Mouse (Mus musculus): ENCODE results near the gene Sgpp2. TPM values are rescaled to one million over a fixed set of nuclear protein-coding genes. Genes with fewer than 3 reads are reported as not detected.

Sgpp2 gene
- polyA plus RNA-seq, 1 experiment from 2014 or later = 0.56 TPM

DNA sequence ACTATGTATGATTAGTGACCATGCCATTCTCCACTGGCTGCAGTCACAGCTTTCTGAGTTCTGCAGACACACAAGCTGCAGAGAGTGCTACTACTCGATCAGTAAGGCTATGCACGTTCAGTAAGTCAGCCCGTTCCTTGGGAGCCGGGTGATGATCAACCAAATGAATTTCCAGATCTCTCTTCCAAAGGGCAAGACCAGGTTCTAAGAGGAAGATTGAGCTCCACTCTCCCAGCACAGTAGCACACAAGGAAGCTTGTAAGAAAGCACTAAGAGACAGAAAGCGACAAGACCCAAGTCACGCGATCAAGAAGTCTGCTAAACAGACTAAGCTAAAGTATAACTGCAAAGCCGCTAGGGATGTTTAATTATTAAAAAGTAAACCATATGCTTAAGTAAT, 130.6 kb downstream of the Sgpp2 start:
- Histone ChIP-seq H3K4me1 (replicated peaks; ENCODE audit: control insufficient read depth, insufficient read depth, low read length) (no peaks in the 10 kb centered on the region), H3K9ac (ENCODE audit: low read depth, low read length) (no peak overlapping the region), H3K4me3 (ENCODE audit: low read depth, low read length) (no peak overlapping the region), H3K9me3 (ENCODE audit: control insufficient read depth, low read length) (no peaks in the 10 kb centered on the region), H3K36me3 (ENCODE audit: control insufficient read depth, insufficient read depth, low read length) (peaks cover 24% of the 10 kb centered on the region), H3K27ac (ENCODE audit: low read depth, low read length) (no peak overlapping the region), H3K27me3 (replicated peaks; ENCODE audit: control insufficient read depth, insufficient read depth, low read length) (no peaks in the 10 kb centered on the region), H3K4me2 (no peak overlapping the region)
- no peak for DNase-seq (ENCODE audit: low spot score)
- ATAC-seq (replicated peaks; ENCODE audit: low FRiP score) = no peak
- WGBS = 94% methylated on average over 8 of the region's 8 CpGs

DNA sequence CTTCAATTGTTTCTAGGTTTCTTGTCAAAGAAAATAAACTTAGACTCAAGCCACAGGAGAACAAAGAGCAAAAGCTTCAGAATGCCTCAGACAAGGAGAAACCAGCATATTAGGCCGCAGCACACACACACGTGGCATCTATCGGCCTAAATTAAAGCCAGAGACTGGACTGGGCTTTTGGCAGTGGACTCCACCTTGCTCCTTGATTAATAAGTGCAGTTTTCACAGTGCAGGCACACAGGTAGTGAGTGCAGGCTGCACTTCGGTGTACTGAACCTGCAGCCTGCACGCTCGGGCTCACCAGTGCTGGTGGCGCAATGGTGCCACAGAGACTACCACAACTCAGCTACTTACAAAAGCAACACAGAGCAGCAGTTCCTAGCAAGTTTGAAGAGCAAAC, 132.9 kb downstream of the Sgpp2 start:
- no peak overlapping the region for H3K27ac ChIP-seq (ENCODE audit: low read depth, low read length)
- H3K4me3 ChIP-seq (ENCODE audit: low read depth, low read length) = no peak overlapping the region
- WGBS = 93% methylated on average over 7 of the region's 7 CpGs
- H3K36me3 ChIP-seq (ENCODE audit: control insufficient read depth, insufficient read depth, low read length) = peaks cover 26% of the 10 kb centered on the region
- H3K4me1 ChIP-seq (replicated peaks; ENCODE audit: control insufficient read depth, insufficient read depth, low read length) = no peaks in the 10 kb centered on the region
- no peak overlapping the region for H3K4me2 ChIP-seq
- H3K9ac ChIP-seq (ENCODE audit: low read depth, low read length) = no peak overlapping the region
- DNase-seq (ENCODE audit: low spot score) (no peak), ATAC-seq (replicated peaks; ENCODE audit: low FRiP score) (no peak)
- no peaks in the 10 kb centered on the region for H3K27me3 ChIP-seq (replicated peaks; ENCODE audit: control insufficient read depth, insufficient read depth, low read length)
- H3K9me3 ChIP-seq (ENCODE audit: control insufficient read depth, low read length) = no peaks in the 10 kb centered on the region

DNA sequence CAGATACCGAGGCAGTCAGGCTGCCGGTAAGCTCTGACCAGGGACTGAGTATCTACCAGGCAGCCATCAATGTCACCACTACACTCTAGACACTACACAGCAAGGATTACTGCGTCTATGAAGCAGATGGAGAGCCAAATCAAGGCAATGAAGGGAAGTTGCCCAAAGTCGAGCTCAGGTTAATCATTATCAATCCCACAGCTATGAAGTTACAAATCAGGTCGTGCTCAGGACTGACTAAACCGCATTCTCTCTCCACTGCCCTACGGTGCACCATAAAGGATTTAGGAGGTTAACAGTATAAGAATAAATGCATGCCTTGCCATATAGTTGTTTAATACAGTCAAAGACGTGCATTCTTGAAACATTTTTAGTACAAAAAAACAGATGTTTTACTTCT, 136.1 kb downstream of the Sgpp2 start:
- DNase-seq (ENCODE audit: low spot score) (no peak), ATAC-seq (replicated peaks; ENCODE audit: low FRiP score) (no peak)
- Histone ChIP-seq H3K9me3 (ENCODE audit: control insufficient read depth, low read length) (no peaks in the 10 kb centered on the region), H3K36me3 (ENCODE audit: control insufficient read depth, insufficient read depth, low read length) (peaks cover 42% of the 10 kb centered on the region), H3K4me3 (ENCODE audit: low read depth, low read length) (no peak overlapping the region), H3K4me1 (replicated peaks; ENCODE audit: control insufficient read depth, insufficient read depth, low read length) (no peaks in the 10 kb centered on the region), H3K27me3 (replicated peaks; ENCODE audit: control insufficient read depth, insufficient read depth, low read length) (no peaks in the 10 kb centered on the region), H3K27ac (ENCODE audit: low read depth, low read length) (no peak overlapping the region), H3K9ac (ENCODE audit: low read depth, low read length) (no peak overlapping the region), H3K4me2 (no peak overlapping the region)
- WGBS = 81% methylated on average over 8 of the region's 8 CpGs

GRCm38 (mm10) chr1:78446742-78447141, 136.6 kb downstream of the Sgpp2 start:
- H3K36me3 ChIP-seq (ENCODE audit: control insufficient read depth, insufficient read depth, low read length) = peaks cover 46% of the 10 kb centered on the region
- WGBS = 96% methylated on average over 6 of the region's 6 CpGs
- DNase-seq (ENCODE audit: low spot score) (no peak), ATAC-seq (replicated peaks; ENCODE audit: low FRiP score) (no peak)
- H3K4me1 ChIP-seq (replicated peaks; ENCODE audit: control insufficient read depth, insufficient read depth, low read length) = no peaks in the 10 kb centered on the region
- H3K4me2 ChIP-seq = no peak overlapping the region
- H3K9ac ChIP-seq (ENCODE audit: low read depth, low read length) = no peak overlapping the region
- no peak overlapping the region for H3K27ac ChIP-seq (ENCODE audit: low read depth, low read length)
- H3K27me3 ChIP-seq (replicated peaks; ENCODE audit: control insufficient read depth, insufficient read depth, low read length) = no peaks in the 10 kb centered on the region
- no peaks in the 10 kb centered on the region for H3K9me3 ChIP-seq (ENCODE audit: control insufficient read depth, low read length)
- no peak overlapping the region for H3K4me3 ChIP-seq (ENCODE audit: low read depth, low read length)

GRCm38 (mm10) chr1:78448091-78448490, 137.9 kb downstream of the Sgpp2 start:
- Histone ChIP-seq H3K27ac (ENCODE audit: low read depth, low read length) (no peak overlapping the region), H3K36me3 (ENCODE audit: control insufficient read depth, insufficient read depth, low read length) (peaks cover 49% of the 10 kb centered on the region), H3K27me3 (replicated peaks; ENCODE audit: control insufficient read depth, insufficient read depth, low read length) (no peaks in the 10 kb centered on the region), H3K9me3 (ENCODE audit: control insufficient read depth, low read length) (no peaks in the 10 kb centered on the region), H3K4me2 (no peak overlapping the region), H3K4me3 (ENCODE audit: low read depth, low read length) (no peak overlapping the region), H3K4me1 (replicated peaks; ENCODE audit: control insufficient read depth, insufficient read depth, low read length) (no peaks in the 10 kb centered on the region), H3K9ac (ENCODE audit: low read depth, low read length) (no peak overlapping the region)
- WGBS = 89% methylated on average over 1 of the region's 1 CpGs
- ATAC-seq (replicated peaks; ENCODE audit: low FRiP score) (no peak), DNase-seq (ENCODE audit: low spot score) (no peak)

DNA sequence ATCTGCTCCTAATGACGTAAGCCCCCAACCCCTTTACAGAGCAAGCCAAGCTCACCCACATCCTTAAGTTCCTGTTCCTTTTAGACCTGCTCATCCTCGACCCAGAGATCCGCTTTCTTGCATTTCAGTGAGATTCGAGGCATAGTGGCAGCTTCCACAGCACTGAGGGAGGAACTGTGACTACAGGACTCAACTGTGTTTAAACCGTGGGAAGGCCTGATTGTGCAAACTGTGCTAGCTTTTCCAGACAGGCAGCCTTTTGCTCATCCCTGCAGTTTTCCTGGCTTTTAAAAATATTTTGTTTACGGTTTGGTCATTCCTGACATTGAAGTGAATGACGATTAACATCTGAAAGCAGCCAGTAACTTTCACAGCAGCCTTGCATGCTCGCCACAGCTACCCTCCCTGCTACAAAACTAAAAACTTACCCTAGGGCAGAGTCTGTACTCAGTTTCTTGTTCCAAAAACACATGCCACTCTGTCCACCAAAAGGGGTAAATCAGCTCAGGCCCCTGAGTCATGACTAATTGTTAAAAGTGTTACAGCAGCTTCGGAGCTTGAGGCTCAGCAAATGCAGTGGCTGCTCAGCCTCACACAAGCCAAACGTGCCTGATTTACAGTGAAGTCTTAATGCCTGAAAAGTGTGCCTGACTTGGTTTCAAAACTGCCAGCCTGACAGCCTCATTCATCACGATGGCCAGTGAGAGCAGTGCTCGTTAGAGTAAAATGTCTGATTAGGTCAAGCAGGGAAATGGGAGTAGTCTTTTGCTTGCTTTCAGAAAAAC, 141.1 kb downstream of the Sgpp2 start:
- no peak overlapping the region for H3K9ac ChIP-seq (ENCODE audit: low read depth, low read length)
- H3K4me2 ChIP-seq = no peak overlapping the region
- peaks cover 46% of the 10 kb centered on the region for H3K36me3 ChIP-seq (ENCODE audit: control insufficient read depth, insufficient read depth, low read length)
- no peak overlapping the region for H3K27ac ChIP-seq (ENCODE audit: low read depth, low read length)
- WGBS = 86% methylated on average over 12 of the region's 12 CpGs
- H3K4me3 ChIP-seq (ENCODE audit: low read depth, low read length) = no peak overlapping the region
- H3K4me1 ChIP-seq (replicated peaks; ENCODE audit: control insufficient read depth, insufficient read depth, low read length) = no peaks in the 10 kb centered on the region
- no peaks in the 10 kb centered on the region for H3K27me3 ChIP-seq (replicated peaks; ENCODE audit: control insufficient read depth, insufficient read depth, low read length)
- DNase-seq (ENCODE audit: low spot score) (no peak), ATAC-seq (replicated peaks; ENCODE audit: low FRiP score) (no peak)
- no peaks in the 10 kb centered on the region for H3K9me3 ChIP-seq (ENCODE audit: control insufficient read depth, low read length)

DNA sequence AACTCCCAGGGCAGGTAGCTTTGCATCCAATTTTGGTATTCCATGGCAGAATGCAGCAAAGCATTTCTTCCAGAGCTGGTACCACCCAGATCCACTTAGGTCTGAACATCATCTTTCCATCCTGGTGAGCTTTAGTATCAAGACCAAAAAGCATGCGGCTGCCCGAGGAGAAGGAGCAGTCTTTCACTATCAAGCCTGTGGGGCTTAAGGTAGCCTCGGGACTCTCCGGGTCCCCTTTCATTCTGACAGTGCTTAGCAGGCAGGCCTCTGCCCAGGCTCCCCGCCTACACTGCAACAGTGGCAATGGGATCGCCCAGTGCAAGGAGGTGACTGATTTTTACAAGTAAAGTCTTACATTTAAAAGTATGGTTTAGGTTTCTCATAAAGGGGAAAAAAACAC, 142.4 kb downstream of the Sgpp2 start:
- WGBS = 87% methylated on average over 6 of the region's 6 CpGs
- Histone ChIP-seq H3K9ac (ENCODE audit: low read depth, low read length) (no peak overlapping the region), H3K36me3 (ENCODE audit: control insufficient read depth, insufficient read depth, low read length) (peaks cover 44% of the 10 kb centered on the region), H3K27me3 (replicated peaks; ENCODE audit: control insufficient read depth, insufficient read depth, low read length) (no peaks in the 10 kb centered on the region), H3K4me1 (replicated peaks; ENCODE audit: control insufficient read depth, insufficient read depth, low read length) (no peaks in the 10 kb centered on the region), H3K4me2 (no peak overlapping the region), H3K4me3 (ENCODE audit: low read depth, low read length) (no peak overlapping the region), H3K27ac (ENCODE audit: low read depth, low read length) (no peak overlapping the region), H3K9me3 (ENCODE audit: control insufficient read depth, low read length) (no peaks in the 10 kb centered on the region)
- DNase-seq (ENCODE audit: low spot score) (no peak), ATAC-seq (replicated peaks; ENCODE audit: low FRiP score) (no peak)

DNA sequence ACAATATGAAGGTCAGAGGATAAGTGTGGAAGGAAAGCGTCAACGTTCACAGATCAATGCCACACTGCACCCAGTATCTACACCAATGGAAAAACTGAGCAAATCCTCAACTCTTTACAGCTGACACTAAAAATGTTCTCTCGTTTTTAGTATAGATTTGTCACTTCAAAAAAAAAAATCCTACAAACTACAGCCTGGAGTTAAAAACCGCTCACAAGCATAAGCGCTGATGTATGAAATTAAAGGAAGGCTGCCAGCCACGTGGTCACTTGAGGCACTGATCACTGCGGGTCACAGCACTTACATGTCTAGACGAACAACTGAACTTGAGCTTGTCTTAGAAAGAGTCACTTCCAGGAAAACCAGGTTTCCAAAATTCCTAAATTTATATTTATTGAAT, 143.7 kb downstream of the Sgpp2 start:
- no peaks in the 10 kb centered on the region for H3K9me3 ChIP-seq (ENCODE audit: control insufficient read depth, low read length)
- H3K4me1 ChIP-seq (replicated peaks; ENCODE audit: control insufficient read depth, insufficient read depth, low read length) = no peaks in the 10 kb centered on the region
- ATAC-seq (replicated peaks; ENCODE audit: low FRiP score) (no peak), DNase-seq (ENCODE audit: low spot score) (no peak)
- H3K9ac ChIP-seq (ENCODE audit: low read depth, low read length) = no peak overlapping the region
- no peak overlapping the region for H3K4me2 ChIP-seq
- WGBS = 94% methylated on average over 8 of the region's 8 CpGs
- no peak overlapping the region for H3K27ac ChIP-seq (ENCODE audit: low read depth, low read length)
- no peak overlapping the region for H3K4me3 ChIP-seq (ENCODE audit: low read depth, low read length)
- no peaks in the 10 kb centered on the region for H3K27me3 ChIP-seq (replicated peaks; ENCODE audit: control insufficient read depth, insufficient read depth, low read length)
- H3K36me3 ChIP-seq (ENCODE audit: control insufficient read depth, insufficient read depth, low read length) = peaks cover 46% of the 10 kb centered on the region

DNA sequence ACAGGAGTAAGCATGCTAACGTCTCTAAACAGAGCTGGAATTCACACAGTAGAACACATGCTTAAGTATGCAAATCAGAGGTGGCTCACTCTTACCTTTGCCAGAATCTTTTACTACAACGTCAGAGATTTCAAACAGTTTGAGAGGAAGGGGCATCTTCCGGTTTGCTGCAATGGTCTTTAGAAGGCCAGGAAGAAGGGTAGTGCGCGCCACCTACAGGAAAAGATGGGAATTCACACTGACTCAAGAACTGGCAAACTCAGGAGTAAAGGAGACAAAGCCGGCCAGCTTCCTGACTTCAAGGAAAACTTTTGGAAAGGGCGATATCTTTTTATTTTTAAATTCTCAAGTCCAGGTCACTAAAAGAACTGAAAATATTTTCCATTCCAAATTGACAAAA, 144.5 kb downstream of the Sgpp2 start:
- Histone ChIP-seq H3K9me3 (ENCODE audit: control insufficient read depth, low read length) (no peaks in the 10 kb centered on the region), H3K27me3 (replicated peaks; ENCODE audit: control insufficient read depth, insufficient read depth, low read length) (no peaks in the 10 kb centered on the region), H3K36me3 (ENCODE audit: control insufficient read depth, insufficient read depth, low read length) (peaks cover 49% of the 10 kb centered on the region), H3K4me2 (no peak overlapping the region), H3K9ac (ENCODE audit: low read depth, low read length) (no peak overlapping the region), H3K4me1 (replicated peaks; ENCODE audit: control insufficient read depth, insufficient read depth, low read length) (no peaks in the 10 kb centered on the region), H3K27ac (ENCODE audit: low read depth, low read length) (no peak overlapping the region), H3K4me3 (ENCODE audit: low read depth, low read length) (no peak overlapping the region)
- DNase-seq (ENCODE audit: low spot score) (no peak), ATAC-seq (replicated peaks; ENCODE audit: low FRiP score) (no peak)
- WGBS = 58% methylated on average over 7 of the region's 7 CpGs

Measured in liver, embryonic 11.5 days (tissue).